Mouse (Mus musculus) adrenal gland, adult 2 months (tissue): ENCODE measurements around the gene Stk16. TPM values are rescaled to one million over a fixed set of nuclear protein-coding genes. Genes with fewer than 3 reads are reported as not detected.

Source experiments
- microRNA-seq, 2 experiments: library from miRNA; unstranded; fragments of <30 nt; microRNA quantifications; one replicate each; pipeline ENCODE4 v1.2.0; 2021
- polyA plus RNA-seq: library from polyadenylated mRNA; depleted of rRNA; stranded (reverse); fragments of >200 nt; gene quantifications from 2 replicates; pipeline ENCODE4 v1.2.3, GENCODE M21; 2012; rRNA removed
- total RNA-seq, 2 experiments: library from RNA; stranded (reverse); gene quantifications; 2 replicates each; pipeline ENCODE4 v1.2.3; 2021

The Stk16 gene
- total and polyA plus RNA-seq, 3 experiments: 106 to 249 (median 109) TPM

Small RNA genes lying within 50 kb of the gene (microRNA-seq; reads per million reads assigned to microRNA genes)
- 0 reads per million in 2 experiments for gene Gm27943

Other genes with a start within 250 kb of the Stk16 start
- 1 to 10 TPM; 5.7 to 8.8 TPM for gene Nhej1, start 85.6 kb upstream of the Stk16 start, total RNA-seq
- 3.4 and 3.5 TPM in 2 replicates for gene Nhej1, start 85.6 kb upstream of the Stk16 start, polyA plus RNA-seq
- under 1 TPM; 0.23 to 0.41 TPM for gene Slc23a3, start 76.9 kb upstream of the Stk16 start, total RNA-seq
- 0.36 and 0.46 TPM in 2 replicates for gene Slc23a3, start 76.9 kb upstream of the Stk16 start, polyA plus RNA-seq
- gene Cnppd1, start 68.1 kb upstream of the Stk16 start, total RNA-seq: 10 to 100 TPM; 27.3 to 33.9 TPM
- gene Cnppd1, start 68.1 kb upstream of the Stk16 start, polyA plus RNA-seq: 36.3 and 37.6 TPM in 2 replicates
- gene Retreg2, start 68.1 kb upstream of the Stk16 start, total RNA-seq: 100 to 1,000 TPM in 1 of 2 experiments, 10 to 100 TPM in 1; 80.4 to 101 TPM
- gene Retreg2, start 68.1 kb upstream of the Stk16 start, polyA plus RNA-seq: 127 and 143 TPM in 2 replicates
- 10 to 100 TPM; 33.1 to 36.8 TPM for gene Zfand2b, start 42.2 kb upstream of the Stk16 start, total RNA-seq
- 63.1 and 68.5 TPM in 2 replicates for gene Zfand2b, start 42.2 kb upstream of the Stk16 start, polyA plus RNA-seq
- gene Abcb6, start 30.4 kb upstream of the Stk16 start, total RNA-seq: 10 to 100 TPM; 24.2 to 31.7 TPM
- gene Abcb6, start 30.4 kb upstream of the Stk16 start, polyA plus RNA-seq: 23.2 and 23.3 TPM in 2 replicates
- gene Ankzf1, start 18.7 kb upstream of the Stk16 start, total RNA-seq: 10 to 100 TPM; 14.1 to 14.4 TPM
- 11.5 and 13.3 TPM in 2 replicates for gene Ankzf1, start 18.7 kb upstream of the Stk16 start, polyA plus RNA-seq
- gene Atg9a, start 18.6 kb upstream of the Stk16 start, total RNA-seq: 10 to 100 TPM; 41.7 to 44.5 TPM
- gene Atg9a, start 18.6 kb upstream of the Stk16 start, polyA plus RNA-seq: 78.5 and 89.9 TPM in 2 replicates
- 10 to 100 TPM; 16.0 to 23.1 TPM for gene Glb1l, start within 50 bp of the Stk16 start, total RNA-seq
- 7.4 and 7.7 TPM in 2 replicates for gene Glb1l, start within 50 bp of the Stk16 start, polyA plus RNA-seq
- gene Tuba4a, start 9.0 kb downstream of the Stk16 start, total RNA-seq: 10 to 100 TPM; 55.4 to 73.0 TPM
- 10.8 and 11.2 TPM in 2 replicates for gene Tuba4a, start 9.0 kb downstream of the Stk16 start, polyA plus RNA-seq
- not detected for gene A630095N17Rik, start 21.3 kb downstream of the Stk16 start, total RNA-seq
- not detected in 2 replicates for gene A630095N17Rik, start 21.3 kb downstream of the Stk16 start, polyA plus RNA-seq
- 100 to 1,000 TPM in 1 of 2 experiments, 10 to 100 TPM in 1; 89.1 to 111 TPM for gene Dnajb2, start 25.6 kb downstream of the Stk16 start, total RNA-seq
- 52.8 and 58.4 TPM in 2 replicates for gene Dnajb2, start 25.6 kb downstream of the Stk16 start, polyA plus RNA-seq
- gene Ptprn, start 53.7 kb downstream of the Stk16 start, total RNA-seq: 10 to 100 TPM; 43.6 to 83.6 TPM
- gene Ptprn, start 53.7 kb downstream of the Stk16 start, polyA plus RNA-seq: 41.5 and 52.0 TPM in 2 replicates
- gene Resp18, start 67.6 kb downstream of the Stk16 start, total RNA-seq: 100 to 1,000 TPM; 127 to 192 TPM
- 46.3 and 69.6 TPM in 2 replicates for gene Resp18, start 67.6 kb downstream of the Stk16 start, polyA plus RNA-seq
- 100 to 1,000 TPM in 1 of 2 experiments, 10 to 100 TPM in 1; 85.2 to 100 TPM for gene Dnpep, start 107.2 kb downstream of the Stk16 start, total RNA-seq
- gene Dnpep, start 107.2 kb downstream of the Stk16 start, polyA plus RNA-seq: 149 and 179 TPM in 2 replicates
- 10 to 100 TPM; 16.6 to 31.8 TPM for gene Des, start 149.5 kb downstream of the Stk16 start, total RNA-seq
- 17.2 and 18.6 TPM in 2 replicates for gene Des, start 149.5 kb downstream of the Stk16 start, polyA plus RNA-seq
- 10 to 100 TPM in 1 of 2 experiments, 1 to 10 TPM in 1; 9.9 to 15.2 TPM for gene Speg, start 164.5 kb downstream of the Stk16 start, total RNA-seq
- 56.5 and 93.7 TPM in 2 replicates for gene Speg, start 164.5 kb downstream of the Stk16 start, polyA plus RNA-seq
- gene Gmppa, start 225.1 kb downstream of the Stk16 start, total RNA-seq: 10 to 100 TPM; 69.1 to 77.7 TPM
- gene Gmppa, start 225.1 kb downstream of the Stk16 start, polyA plus RNA-seq: 137 and 189 TPM in 2 replicates
- 1 to 10 TPM; 3.7 to 6.8 TPM for gene Asic4, start 239.6 kb downstream of the Stk16 start, total RNA-seq
- 9.5 and 13.6 TPM in 2 replicates for gene Asic4, start 239.6 kb downstream of the Stk16 start, polyA plus RNA-seq